16 mouse cellular contexts compared by ENCODE assay signal in genomic region chr6:136499292-136499977, GRCm38 (mm10). TPM values are rescaled to one million over a fixed set of nuclear protein-coding genes. Genes with fewer than 3 reads are reported as not detected.
DNase-seq lines count a peak whose midpoint lies in the region; ATAC-seq and TF ChIP-seq lines count a peak whose summit lies in the region.
"Had no signal": no experiment of that assay in that cellular context is flagged by ENCODE, and none has a peak within 500 bp of the region (broad histone marks: within the 10 kb centered on the region; RNA-seq: fewer than 3 reads in every experiment).

No protein-coding gene starts in this region.

- H3K9ac ChIP-seq in lung, postnatal 0 days (replicated peaks; ENCODE audit: low read depth) = no peak overlapping the region
- H3K9ac ChIP-seq in stomach, embryonic 16.5 days (ENCODE audit: low read length) = no peak overlapping the region
- no peak overlapping the region for H3K9ac ChIP-seq in hindbrain, embryonic 11.5 days (ENCODE audit: low read depth, low read length)
- no peak overlapping the region for H3K9ac ChIP-seq in forebrain, embryonic 14.5 days (ENCODE audit: low read length)
- H3K9ac ChIP-seq: embryonic facial prominence, embryonic 15.5 days; liver, embryonic 12.5 days had no signal

- no peak for TF ChIP-seq EP300 in lung, postnatal 0 days (IDR thresholded peaks at IDR 0.05)

- no peaks in the 10 kb centered on the region for H3K36me3 ChIP-seq in lung, postnatal 0 days (ENCODE audit: insufficient read depth, low read length)
- H3K36me3 ChIP-seq in stomach, embryonic 16.5 days (ENCODE audit: control insufficient read depth, insufficient read depth, low read length) = no peaks in the 10 kb centered on the region
- no peaks in the 10 kb centered on the region for H3K36me3 ChIP-seq in hindbrain, embryonic 11.5 days (ENCODE audit: control insufficient read depth, insufficient read depth, low read length)
- no peaks in the 10 kb centered on the region for H3K36me3 ChIP-seq in forebrain, embryonic 14.5 days (ENCODE audit: control insufficient read depth, insufficient read depth, low read length)
- H3K36me3 ChIP-seq: embryonic facial prominence, embryonic 15.5 days; hindbrain, embryonic 10.5 days; liver, embryonic 12.5 days had no signal

- whole genome bisulfite sequencing in lung, postnatal 0 days = 43% methylated on average over 10 of the region's 10 CpGs
- WGBS in stomach, embryonic 16.5 days = 47% methylated on average over 10 of the region's 10 CpGs
- 44% methylated on average over 10 of the region's 10 CpGs for WGBS in hindbrain, embryonic 11.5 days
- WGBS in forebrain, embryonic 14.5 days = 59% methylated on average over 10 of the region's 10 CpGs

- ATAC-seq in lung, postnatal 0 days = peak; percentile 75
- ATAC-seq in granulocyte monocyte progenitor cell, adult 5-6 weeks (replicated peaks; ENCODE audit: poor library complexity, severe bottlenecking) = peak; percentile 64
- ATAC-seq in stomach, embryonic 16.5 days (ENCODE audit: insufficient read depth, low FRiP score) = no peak
- ATAC-seq in hindbrain, embryonic 11.5 days (ENCODE audit: low FRiP score) = no peak
- no peak for ATAC-seq in forebrain, embryonic 14.5 days
- ATAC-seq: liver, embryonic 12.5 days had no signal

- H3K27me3 ChIP-seq in lung, postnatal 0 days (replicated peaks; ENCODE audit: insufficient read depth, low read length) = no peaks in the 10 kb centered on the region
- H3K27me3 ChIP-seq in stomach, embryonic 16.5 days (ENCODE audit: control insufficient read depth, insufficient read depth, low read length) = no peaks in the 10 kb centered on the region
- no peaks in the 10 kb centered on the region for H3K27me3 ChIP-seq in hindbrain, embryonic 11.5 days (ENCODE audit: control insufficient read depth, insufficient read depth, low read length)
- H3K27me3 ChIP-seq in forebrain, embryonic 14.5 days (replicated peaks; ENCODE audit: control insufficient read depth, insufficient read depth, low read length) = no peaks in the 10 kb centered on the region
- H3K27me3 ChIP-seq: embryonic facial prominence, embryonic 15.5 days; liver, embryonic 12.5 days had no signal

- TF ChIP-seq CTCF in lung, postnatal 0 days (IDR thresholded peaks at IDR 0.05) = no peak

- H3K4me2 ChIP-seq in lung, postnatal 0 days (replicated peaks; ENCODE audit: low read depth, low read length) = no peak overlapping the region
- no peak overlapping the region for H3K4me2 ChIP-seq in stomach, embryonic 16.5 days (ENCODE audit: low read depth, low read length)
- H3K4me2 ChIP-seq in hindbrain, embryonic 11.5 days (replicated peaks; ENCODE audit: low read depth, low read length) = no peak overlapping the region
- H3K4me2 ChIP-seq in forebrain, embryonic 14.5 days (ENCODE audit: low read length) = no peak overlapping the region
- H3K4me2 ChIP-seq: embryonic facial prominence, embryonic 15.5 days; liver, embryonic 12.5 days had no signal

- peak; percentile 64 for DNase-seq in lung, postnatal 0 days (ENCODE audit: low spot score)
- DNase-seq in lung, postnatal 14 days = no peak
- peak; percentile 63 for DNase-seq in Muller cell, postnatal 12 days (ENCODE audit: inconsistent ontology term)
- DNase-seq in cerebellum, postnatal 25 days = no peak
- no peak for DNase-seq in hindbrain, embryonic 11.5 days (ENCODE audit: low spot score)
- no peak for DNase-seq in forebrain, embryonic 14.5 days (ENCODE audit: low spot score)
- DNase-seq: cerebellum, adult 2 months; gastrocnemius, postnatal 14 days; layer of hippocampus, adult 9-11 months; thymus, postnatal 36 days had no signal

- H3K4me1 ChIP-seq in lung, postnatal 0 days (ENCODE audit: insufficient read depth, low read depth, low read length) = no peaks in the 10 kb centered on the region
- H3K4me1 ChIP-seq in stomach, embryonic 16.5 days (ENCODE audit: control insufficient read depth, insufficient read depth, low read length) = no peaks in the 10 kb centered on the region
- H3K4me1 ChIP-seq in hindbrain, embryonic 11.5 days (replicated peaks; ENCODE audit: control insufficient read depth, insufficient read depth, low read length) = no peaks in the 10 kb centered on the region
- no peaks in the 10 kb centered on the region for H3K4me1 ChIP-seq in forebrain, embryonic 14.5 days (ENCODE audit: control insufficient read depth, insufficient read depth, low read length)
- H3K4me1 ChIP-seq: embryonic facial prominence, embryonic 15.5 days had no signal

- no peak overlapping the region for H3K4me3 ChIP-seq in lung, postnatal 0 days (ENCODE audit: low read depth, low read length)
- no peak overlapping the region for H3K4me3 ChIP-seq in stomach, embryonic 16.5 days (replicated peaks; ENCODE audit: low read length)
- H3K4me3 ChIP-seq in hindbrain, embryonic 11.5 days (ENCODE audit: low read depth, low read length) = no peak overlapping the region
- H3K4me3 ChIP-seq in forebrain, embryonic 14.5 days (ENCODE audit: low read depth, low read length) = no peak overlapping the region
- H3K4me3 ChIP-seq: embryonic facial prominence, embryonic 15.5 days; hindbrain, embryonic 10.5 days; liver, embryonic 12.5 days; myocyte had no signal

- H3K9me3 ChIP-seq in lung, postnatal 0 days (ENCODE audit: low read length) = no peaks in the 10 kb centered on the region
- peaks cover 3% of the 10 kb centered on the region; the same call in 1 of the 2 replicates for H3K9me3 ChIP-seq in stomach, embryonic 16.5 days (replicated peaks; ENCODE audit: control insufficient read depth, low read length)
- no peaks in the 10 kb centered on the region for H3K9me3 ChIP-seq in hindbrain, embryonic 11.5 days (ENCODE audit: control insufficient read depth, low read length)
- no peaks in the 10 kb centered on the region for H3K9me3 ChIP-seq in forebrain, embryonic 14.5 days (replicated peaks; ENCODE audit: control insufficient read depth, low read length)
- H3K9me3 ChIP-seq: embryonic facial prominence, embryonic 15.5 days; liver, embryonic 12.5 days had no signal

- no peak overlapping the region for H3K27ac ChIP-seq in lung, postnatal 0 days (ENCODE audit: low read length)
- peak overlapping the region; percentile 31; the same call in 1 of the 2 replicates for H3K27ac ChIP-seq in stomach, embryonic 16.5 days (ENCODE audit: low read length)
- no peak overlapping the region for H3K27ac ChIP-seq in hindbrain, embryonic 11.5 days (ENCODE audit: low read depth, low read length)
- H3K27ac ChIP-seq in forebrain, embryonic 14.5 days (ENCODE audit: low read depth, low read length) = no peak overlapping the region
- H3K27ac ChIP-seq: embryonic facial prominence, embryonic 15.5 days; hindbrain, embryonic 10.5 days; liver, embryonic 12.5 days had no signal

RNA-seq across cellular contexts. Expression of gene Atf7ip, which starts 6.5 kb away (rescaled TPM):
- polyA plus RNA-seq in lung, postnatal 0 days (2015; fragmentation: Nextera tagmentation; extraction: Ambion mirVana) = 13.9 and 14.9 TPM in 2 replicates
- 94.1 and 126 TPM in 2 replicates for total RNA-seq in granulocyte monocyte progenitor cell, adult 5-6 weeks (2014; fragmentation: Nextera tagmentation)
- 32.3 and 43.4 TPM in 2 replicates for total RNA-seq in granulocyte monocyte progenitor cell, adult 5-6 weeks (2017)
- polyA plus RNA-seq in stomach, embryonic 16.5 days (2015; fragmentation: Nextera tagmentation; extraction: Ambion mirVana) = 30.0 and 34.0 TPM in 2 replicates
- polyA plus RNA-seq in hindbrain, embryonic 11.5 days (2014; fragmentation: Nextera tagmentation; extraction: Ambion mirVana) = 54.1 and 73.7 TPM in 2 replicates
- polyA plus RNA-seq in forebrain, embryonic 14.5 days (2014; fragmentation: Nextera tagmentation; extraction: Ambion mirVana) = 27.1 and 42.0 TPM in 2 replicates

Comparison
In these comparisons a context has a peak if more than half of its experiments do, and no peak if none do; other contexts are left out.
1. DNase-seq: peak in lung, postnatal 0 days (single experiment) and Muller cell, postnatal 12 days (single experiment); none in lung, postnatal 14 days (single experiment), cerebellum, postnatal 25 days (0 of 2), hindbrain, embryonic 11.5 days (single experiment) and forebrain, embryonic 14.5 days (single experiment).
2. ATAC-seq: peak in lung, postnatal 0 days (single experiment) and granulocyte monocyte progenitor cell, adult 5-6 weeks (single experiment); none in stomach, embryonic 16.5 days (single experiment), hindbrain, embryonic 11.5 days (single experiment) and forebrain, embryonic 14.5 days (single experiment).